Comparison of ENCODE assay signal across 9 mouse cellular contexts in genomic region chr8:95533584-95534387, GRCm38 (mm10). TPM values are rescaled to one million over a fixed set of nuclear protein-coding genes. Genes with fewer than 3 reads are reported as not detected.
DNase-seq lines count a peak whose midpoint lies in the region; ATAC-seq lines count a peak whose summit lies in the region.
"Had no signal": no experiment of that assay in that cellular context is flagged by ENCODE, and none has a peak within 500 bp of the region (broad histone marks: within the 10 kb centered on the region; RNA-seq: fewer than 3 reads in every experiment).

Ccdc113 (plus strand) TSS chr8:95534085.

- peak; percentile 31 for DNase-seq in kidney, adult 11 months
- DNase-seq in kidney, adult 8-10 months = no peak
- DNase-seq in embryo, embryonic 11 days = peak; percentile 78
- peak; percentile 28 to 51 for DNase-seq in gastrocnemius, postnatal 4 days (ENCODE audit: low spot score in 2 of 2)
- peak; percentile 45 for DNase-seq in kidney, adult 18-20 months
- DNase-seq in midbrain, embryonic 11.5 days (ENCODE audit: low spot score, missing footprints) = peak; percentile 96
- peak; percentile 53 to 63 for DNase-seq in right cerebral cortex, postnatal 36 days (ENCODE audit: low spot score in 2 of 2)

- peak within 1 kb of the TSS; percentile 45 for H3K4me3 ChIP-seq in limb, embryonic 12.5 days (replicated peaks)
- peak within 1 kb of the TSS; percentile 40 for H3K4me3 ChIP-seq in midbrain, embryonic 11.5 days (ENCODE audit: low read depth, low read length)

- H3K9ac ChIP-seq in limb, embryonic 12.5 days (replicated peaks) = peak within 1 kb of the TSS; percentile 37; the same call in 1 of the 2 replicates
- H3K9ac ChIP-seq in midbrain, embryonic 11.5 days (ENCODE audit: low read length) = peak within 1 kb of the TSS; percentile 13

- no peaks in the 10 kb centered on the region for H3K36me3 ChIP-seq in limb, embryonic 12.5 days
- H3K36me3 ChIP-seq in midbrain, embryonic 11.5 days (ENCODE audit: control insufficient read depth, insufficient read depth, low read length) = no peaks in the 10 kb centered on the region

- H3K27ac ChIP-seq in limb, embryonic 12.5 days = no peak within 1 kb of the TSS
- H3K27ac ChIP-seq in midbrain, embryonic 11.5 days (ENCODE audit: low read depth, low read length) = no peak within 1 kb of the TSS

- peak within 1 kb of the TSS; percentile 73 for H3K4me2 ChIP-seq in limb, embryonic 12.5 days
- peak within 1 kb of the TSS; percentile 57 for H3K4me2 ChIP-seq in midbrain, embryonic 11.5 days

- H3K9me3 ChIP-seq in limb, embryonic 12.5 days = no peaks in the 10 kb centered on the region
- no peaks in the 10 kb centered on the region for H3K9me3 ChIP-seq in midbrain, embryonic 11.5 days (ENCODE audit: control insufficient read depth, low read length)

- 9% methylated on average over 33 of the region's 33 CpGs for WGBS in limb, embryonic 12.5 days
- WGBS in midbrain, embryonic 11.5 days = 9% methylated on average over 33 of the region's 33 CpGs

- peak; percentile 71 for ATAC-seq in limb, embryonic 12.5 days (ENCODE audit: insufficient number of reproducible peaks, insufficient read depth, low FRiP score, low TSS enrichment, low read depth)
- peak; percentile 92 for ATAC-seq in midbrain, embryonic 11.5 days (ENCODE audit: low FRiP score)

- H3K27me3 ChIP-seq in limb, embryonic 12.5 days = peaks cover 7% of the 10 kb centered on the region; the same call in 1 of the 2 replicates
- no peaks in the 10 kb centered on the region for H3K27me3 ChIP-seq in midbrain, embryonic 11.5 days (ENCODE audit: control insufficient read depth, insufficient read depth, low read length)

- H3K4me1 ChIP-seq in limb, embryonic 12.5 days (replicated peaks) = no peaks in the 10 kb centered on the region
- H3K4me1 ChIP-seq in midbrain, embryonic 11.5 days (ENCODE audit: control insufficient read depth, insufficient read depth, low read length) = no peaks in the 10 kb centered on the region

RNA-seq across cellular contexts. Expression of gene Ccdc113, which starts in this region (rescaled TPM):
- total RNA-seq in gastrocnemius, postnatal 4 days (2021) = under 1 TPM in 1 of 2 experiments, not detected in 1; 0.41 TPM
- not detected in 2 replicates for polyA plus RNA-seq in limb, embryonic 12.5 days (2016; fragmentation: Nextera tagmentation; extraction: Ambion mirVana)
- polyA plus RNA-seq in midbrain, embryonic 11.5 days (2014; fragmentation: Nextera tagmentation; extraction: Ambion mirVana) = not detected in 2 replicates
- polyA plus RNA-seq: C2C12 had no signal

Comparison
In these comparisons a context has a peak if more than half of its experiments do, and no peak if none do; other contexts are left out.
1. DNase-seq: peak in kidney, adult 11 months (single experiment), embryo, embryonic 11 days (single experiment), kidney, adult 18-20 months (single experiment) and right cerebral cortex, postnatal 36 days (2 of 2); none in kidney, adult 8-10 months (0 of 2).
2. Peak in DNase-seq in gastrocnemius, postnatal 4 days; RNA of the gene not detected or under 1 TPM.
3. Peak in ATAC-seq, H3K4me3 ChIP-seq, H3K9ac ChIP-seq and H3K4me2 ChIP-seq in limb, embryonic 12.5 days; RNA of the gene not detected or under 1 TPM.
4. Peak in DNase-seq, ATAC-seq, H3K4me3 ChIP-seq, H3K9ac ChIP-seq and H3K4me2 ChIP-seq in midbrain, embryonic 11.5 days; RNA of the gene not detected or under 1 TPM.